Mouse (Mus musculus): Measurements from ENCODE around the gene 0610010F05Rik. TPM values are rescaled to one million over a fixed set of nuclear protein-coding genes. Genes with fewer than 3 reads are reported as not detected.

The 0610010F05Rik gene
- 3.1 TPM for polyA plus RNA-seq (2012; fragmentation: generic; extraction: Trizol)

DNA sequence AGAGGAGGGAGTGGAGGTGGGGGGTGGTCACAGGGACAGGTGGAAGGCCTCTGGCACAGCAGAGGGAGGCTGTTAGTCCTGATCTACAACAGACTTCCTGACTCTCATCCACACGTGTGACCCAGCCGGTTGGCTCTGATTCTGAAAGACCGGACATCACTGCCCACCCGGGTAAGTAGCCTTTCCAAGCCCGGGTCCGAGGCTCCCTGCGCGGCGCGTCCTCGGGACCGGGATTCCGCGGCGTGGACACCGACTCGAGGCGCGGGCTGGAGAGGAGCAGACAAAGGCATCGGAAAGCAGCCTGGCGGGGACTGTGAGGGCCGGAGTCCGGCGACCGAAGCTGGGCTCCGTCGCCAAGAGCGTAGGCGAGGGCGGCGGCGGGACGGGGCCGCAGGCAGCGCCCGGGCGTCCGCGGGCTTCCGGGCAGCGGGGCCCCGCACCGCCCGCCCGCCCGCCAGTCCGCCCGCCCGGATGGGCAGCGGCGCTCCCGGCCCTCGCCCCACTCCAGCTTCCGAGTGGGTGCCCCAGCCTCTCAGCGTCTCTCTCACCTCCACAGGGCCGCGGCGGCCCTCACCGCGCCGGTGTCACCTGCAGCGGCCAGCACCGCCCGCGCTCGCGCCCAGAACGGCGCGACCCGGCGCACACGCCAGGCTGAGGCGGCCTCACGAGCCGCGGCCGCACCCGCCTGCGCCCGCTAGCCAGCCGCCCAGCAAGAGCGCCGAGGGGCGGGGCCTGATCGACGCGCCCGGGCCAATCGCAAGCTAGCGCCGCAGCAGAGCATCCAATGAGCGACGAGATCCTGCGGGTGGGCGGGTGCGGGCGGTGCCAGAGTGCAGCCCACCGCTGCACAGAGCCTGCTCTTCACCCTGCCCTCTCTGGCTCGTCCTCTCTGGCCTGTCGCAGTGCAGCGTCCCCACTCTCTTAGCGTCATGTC lies at the start of gene 0610010F05Rik:
TSS of gene 0610010F05Rik (minus strand) at position 695 of the 934 bp plus-strand sequence.
- Histone ChIP-seq H3K36me3 (ENCODE audit: control insufficient read depth, insufficient read depth) (no peaks in the 10 kb centered on the region), H3K4me3 (peak within 1 kb of the TSS; percentile 34), H3K79me2 (ENCODE audit: control insufficient read depth, insufficient read depth) (no peaks in the 10 kb centered on the region), H3K27me3 (ENCODE audit: control insufficient read depth, insufficient read depth, insufficient read length) (no peaks in the 10 kb centered on the region), H3K4me2 (ENCODE audit: low read depth) (peak within 1 kb of the TSS; percentile 88), H3ac (ENCODE audit: control insufficient read depth, insufficient read length) (peak within 1 kb of the TSS; percentile 79)
- TF ChIP-seq USF1 (IDR thresholded peaks at IDR 0.05; ENCODE audit: low read depth) (no peak), MAX (IDR thresholded peaks at IDR 0.05; ENCODE audit: low read depth) (no peak), REST (IDR thresholded peaks at IDR 0.05; ENCODE audit: insufficient read depth, insufficient read length) (no peak), POLR2A (IDR thresholded peaks at IDR 0.05; ENCODE audit: insufficient read length, low read depth) (peak; percentile 98), TCF12 (IDR thresholded peaks at IDR 0.05; ENCODE audit: insufficient read depth, poor library complexity, severe bottlenecking) (no peak), MYOD1 (IDR thresholded peaks at IDR 0.05; ENCODE audit: control insufficient read depth in 1 of 3, insufficient read length in 2 of 3, low read depth in 2 of 3) (peak in 1 of 3 experiments; percentile 46), MYOG (IDR thresholded peaks at IDR 0.05; ENCODE audit: control insufficient read depth in 1 of 3, insufficient read depth in 1 of 3, insufficient read length in 2 of 3, low read depth in 2 of 3) (peak in 1 of 3 experiments; percentile 52), POLR2AphosphoS2 (IDR thresholded peaks at IDR 0.05; ENCODE audit: insufficient read length, low read depth) (peak; percentile 92), E2F4 (IDR thresholded peaks at IDR 0.05; ENCODE audit: insufficient read depth) (no peak), SRF (IDR thresholded peaks at IDR 0.05; ENCODE audit: control insufficient read depth, insufficient read length, low read depth) (peak; percentile 29), CEBPB (IDR thresholded peaks at IDR 0.05; ENCODE audit: insufficient read depth, poor library complexity, severe bottlenecking) (no peak), TCF3 (IDR thresholded peaks at IDR 0.05; ENCODE audit: insufficient read length, low read depth) (no peak)

- H3K27me3 ChIP-seq (ENCODE audit: control insufficient read depth, insufficient read depth, insufficient read length), result no peaks in the 10 kb centered on the region
- no peak overlapping the region for H3ac ChIP-seq (ENCODE audit: control insufficient read depth, insufficient read length)
- H3K4me3 ChIP-seq, result no peak overlapping the region
- H3K36me3 ChIP-seq (ENCODE audit: control insufficient read depth, insufficient read depth), result peaks cover 44% of the 10 kb centered on the region
- H3K79me2 ChIP-seq (ENCODE audit: control insufficient read depth, insufficient read depth), result no peaks in the 10 kb centered on the region
- no peak overlapping the region for H3K4me2 ChIP-seq (ENCODE audit: low read depth)
- TF ChIP-seq TCF3 (IDR thresholded peaks at IDR 0.05; ENCODE audit: insufficient read length, low read depth) (no peak), TCF12 (IDR thresholded peaks at IDR 0.05; ENCODE audit: insufficient read depth, poor library complexity, severe bottlenecking) (no peak), CEBPB (IDR thresholded peaks at IDR 0.05; ENCODE audit: insufficient read depth, poor library complexity, severe bottlenecking) (no peak), MAX (IDR thresholded peaks at IDR 0.05; ENCODE audit: low read depth) (no peak), USF1 (IDR thresholded peaks at IDR 0.05; ENCODE audit: low read depth) (no peak), MYOD1 (IDR thresholded peaks at IDR 0.05; ENCODE audit: control insufficient read depth in 1 of 3, insufficient read length in 2 of 3, low read depth in 2 of 3) (no peak), MYOG (IDR thresholded peaks at IDR 0.05; ENCODE audit: control insufficient read depth in 1 of 3, insufficient read depth in 1 of 3, insufficient read length in 2 of 3, low read depth in 2 of 3) (no peak)
Observed at GRCm38 (mm10) chr11:23682561-23682960, 49.1 kb upstream of the 0610010F05Rik start.

DNA sequence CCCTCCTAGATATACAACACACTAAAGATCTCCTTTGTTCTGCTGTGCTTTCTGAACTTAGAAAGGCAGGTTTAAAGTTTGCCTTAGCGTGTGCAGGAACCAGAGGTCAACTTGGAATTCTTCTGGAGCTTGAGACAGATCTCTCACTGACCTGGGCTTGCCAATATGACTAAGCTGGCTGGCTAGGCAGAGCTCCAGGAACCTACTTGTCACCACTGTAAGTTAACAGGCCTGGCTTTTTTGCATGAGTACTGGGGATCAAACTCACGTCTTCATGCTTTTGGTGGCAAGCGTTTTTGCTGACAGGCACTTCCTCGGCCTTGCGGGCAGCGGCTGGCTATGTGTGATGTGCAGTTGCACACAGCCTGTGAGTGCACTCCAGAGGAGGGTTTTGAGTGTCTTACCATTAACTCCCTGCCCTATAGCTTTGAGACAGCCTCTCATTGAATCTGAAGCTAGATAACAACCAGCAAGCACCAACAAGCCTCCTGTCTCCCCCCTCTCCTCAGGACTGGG lies 47.1 kb upstream of the 0610010F05Rik start:
- Histone ChIP-seq H3K27me3 (ENCODE audit: control insufficient read depth, insufficient read depth, insufficient read length) (no peaks in the 10 kb centered on the region), H3K36me3 (ENCODE audit: control insufficient read depth, insufficient read depth) (peaks cover 32% of the 10 kb centered on the region), H3K4me3 (no peak overlapping the region), H3K79me2 (ENCODE audit: control insufficient read depth, insufficient read depth) (no peaks in the 10 kb centered on the region), H3ac (ENCODE audit: control insufficient read depth, insufficient read length) (no peak overlapping the region), H3K4me2 (ENCODE audit: low read depth) (no peak overlapping the region)
- no peak for TF ChIP-seq MAX (IDR thresholded peaks at IDR 0.05; ENCODE audit: low read depth)
- no peak for TF ChIP-seq E2F4 (IDR thresholded peaks at IDR 0.05; ENCODE audit: insufficient read depth)
- no peak for TF ChIP-seq CEBPB (IDR thresholded peaks at IDR 0.05; ENCODE audit: insufficient read depth, poor library complexity, severe bottlenecking)
- TF ChIP-seq USF1 (IDR thresholded peaks at IDR 0.05; ENCODE audit: low read depth), result no peak
- TF ChIP-seq MYOG (IDR thresholded peaks at IDR 0.05; ENCODE audit: control insufficient read depth in 1 of 3, insufficient read depth in 1 of 3, insufficient read length in 2 of 3, low read depth in 2 of 3), result no peak
- TF ChIP-seq POLR2AphosphoS2 (IDR thresholded peaks at IDR 0.05; ENCODE audit: insufficient read length, low read depth), result no peak

- Histone ChIP-seq H3K27me3 (ENCODE audit: control insufficient read depth, insufficient read depth, insufficient read length) (no peaks in the 10 kb centered on the region), H3K4me2 (ENCODE audit: low read depth) (no peak overlapping the region), H3K36me3 (ENCODE audit: control insufficient read depth, insufficient read depth) (peaks cover 40% of the 10 kb centered on the region), H3ac (ENCODE audit: control insufficient read depth, insufficient read length) (no peak overlapping the region), H3K4me3 (no peak overlapping the region), H3K79me2 (ENCODE audit: control insufficient read depth, insufficient read depth) (no peaks in the 10 kb centered on the region)
- TF ChIP-seq E2F4 (IDR thresholded peaks at IDR 0.05; ENCODE audit: insufficient read depth), result no peak
- TF ChIP-seq TCF12 (IDR thresholded peaks at IDR 0.05; ENCODE audit: insufficient read depth, poor library complexity, severe bottlenecking), result no peak
- TF ChIP-seq MYOG (IDR thresholded peaks at IDR 0.05; ENCODE audit: control insufficient read depth in 1 of 3, insufficient read depth in 1 of 3, insufficient read length in 2 of 3, low read depth in 2 of 3), result no peak
- no peak for TF ChIP-seq REST (IDR thresholded peaks at IDR 0.05; ENCODE audit: insufficient read depth, insufficient read length)
- no peak for TF ChIP-seq CEBPB (IDR thresholded peaks at IDR 0.05; ENCODE audit: insufficient read depth, poor library complexity, severe bottlenecking)
Observed at GRCm38 (mm10) chr11:23679044-23679642, 45.7 kb upstream of the 0610010F05Rik start.
